In genomic region chr17:6827159-6827733, GRCm38 (mm10) we compare ENCODE assay signal across 8 mouse cellular contexts. TPM values are rescaled to one million over a fixed set of nuclear protein-coding genes. Genes with fewer than 3 reads are reported as not detected.
A peak's percentile ranks its signal among the peaks of the same experiment; 100 is the strongest.
DNase-seq lines count a peak whose midpoint lies in the region; ATAC-seq and TF ChIP-seq lines count a peak whose summit lies in the region.

No protein-coding gene starts in this region.

- peak overlapping the region; percentile 76 for H3K4me3 ChIP-seq in kidney, adult 2 months (ENCODE audit: insufficient read depth, low read depth, low read length)
- peak overlapping the region; percentile 23 for H3K4me3 ChIP-seq in embryonic fibroblast, embryonic 13.5 days (ENCODE audit: insufficient read depth, low read length)
- H3K4me3 ChIP-seq in hindbrain, postnatal 0 days (ENCODE audit: low read length) = peak overlapping the region; percentile 43

- H3K9ac ChIP-seq in hindbrain, postnatal 0 days (replicated peaks; ENCODE audit: low read length) = peak overlapping the region; percentile 53

- TF ChIP-seq CTCF in kidney, adult 2 months (conservative IDR thresholded peaks at IDR 0.05; ENCODE audit: insufficient read depth, insufficient read length, low read depth, low read length) = no peak
- TF ChIP-seq CTCF in embryonic fibroblast, embryonic 13.5 days (IDR thresholded peaks at IDR 0.05; ENCODE audit: borderline replicate concordance, insufficient read depth, low read length) = no peak
- TF ChIP-seq CTCF in hindbrain, postnatal 0 days (IDR thresholded peaks at IDR 0.05; ENCODE audit: low read depth) = no peak

- H3K36me3 ChIP-seq in kidney, adult 2 months (ENCODE audit: control insufficient read depth, insufficient read depth, low read length) = no peaks in the 10 kb centered on the region
- no peaks in the 10 kb centered on the region for H3K36me3 ChIP-seq in hindbrain, postnatal 0 days (ENCODE audit: insufficient read depth, low read length)

- H3K4me2 ChIP-seq in hindbrain, postnatal 0 days (ENCODE audit: low read depth, low read length) = peak overlapping the region; percentile 62

- H3K27me3 ChIP-seq in kidney, adult 2 months (replicated peaks; ENCODE audit: control insufficient read depth, insufficient read depth, low read length) = no peaks in the 10 kb centered on the region
- no peaks in the 10 kb centered on the region for H3K27me3 ChIP-seq in hindbrain, postnatal 0 days (ENCODE audit: insufficient read depth, low read length)

- H3K27ac ChIP-seq in kidney, adult 2 months (ENCODE audit: insufficient read depth, low read depth, low read length) = peak overlapping the region; percentile 70
- peak overlapping the region; percentile 94 for H3K27ac ChIP-seq in embryonic fibroblast, embryonic 13.5 days (ENCODE audit: insufficient read depth, low read length)
- H3K27ac ChIP-seq in hindbrain, postnatal 0 days = peak overlapping the region; percentile 95

- TF ChIP-seq POLR2A in kidney, adult 2 months (IDR thresholded peaks at IDR 0.05; ENCODE audit: low read depth, low read length) = no peak
- no peak for TF ChIP-seq POLR2A in embryonic fibroblast, embryonic 13.5 days (IDR thresholded peaks at IDR 0.05; ENCODE audit: low read depth, low read length)

- WGBS in kidney, adult 2 months = 17% methylated on average over 10 of the region's 10 CpGs
- 16% methylated on average over 10 of the region's 10 CpGs for WGBS in hindbrain, postnatal 0 days

- DNase-seq in kidney, adult 2 months = no peak
- no peak for DNase-seq in kidney, postnatal 25 days
- peak; percentile 43 for DNase-seq in ES-CJ7 (ENCODE audit: low read depth, low spot score)
- DNase-seq in hindbrain, postnatal 0 days (ENCODE audit: low spot score) = no peak
- DNase-seq in urinary bladder, postnatal 36 days (ENCODE audit: low spot score in 2 of 2) = no peak
- no peak for DNase-seq in adrenal gland, adult (ENCODE audit: inconsistent age in 2 of 2, low spot score in 1 of 2)

- peak; percentile 46 for ATAC-seq in hindbrain, postnatal 0 days
- peak; percentile 65 for ATAC-seq in megakaryocyte progenitor cell, adult 5-6 weeks (replicated peaks; ENCODE audit: poor library complexity)

- peaks cover 14% of the 10 kb centered on the region; the same call in 1 of the 2 replicates for H3K4me1 ChIP-seq in kidney, adult 2 months (ENCODE audit: control insufficient read depth, insufficient read depth, low read length)
- H3K4me1 ChIP-seq in embryonic fibroblast, embryonic 13.5 days (ENCODE audit: control insufficient read depth, insufficient read depth, low read length) = peaks cover 2% of the 10 kb centered on the region; the same call in 1 of the 2 replicates
- H3K4me1 ChIP-seq in hindbrain, postnatal 0 days (ENCODE audit: insufficient read depth, low read length) = peaks cover 5% of the 10 kb centered on the region; the same call in 1 of the 2 replicates

- no peaks in the 10 kb centered on the region for H3K9me3 ChIP-seq in hindbrain, postnatal 0 days (ENCODE audit: low read length)

RNA-seq across cellular contexts. Expression of gene Ezr, which starts 44.7 kb away (rescaled TPM):
- polyA plus RNA-seq in kidney, adult 2 months (2012; rRNA removed) = 129 and 152 TPM in 2 replicates
- 18.3 and 20.9 TPM in 2 replicates for polyA plus RNA-seq in embryonic fibroblast, embryonic 13.5 days (2011; ENCODE audit: insufficient read length, low read depth, missing spikeins)
- 44.7 and 52.6 TPM in 2 replicates for total RNA-seq in hindbrain, postnatal 0 days (2014; rRNA removed)
- 62.4 and 72.7 TPM in 2 replicates for polyA plus RNA-seq in hindbrain, postnatal 0 days (2015; fragmentation: Nextera tagmentation; extraction: Ambion mirVana)
- total RNA-seq in megakaryocyte progenitor cell, adult 5-6 weeks (2015) = 43.8 and 45.3 TPM in 2 replicates
- total RNA-seq in megakaryocyte progenitor cell, adult 5-6 weeks (2017) = 118 and 129 TPM in 2 replicates

Comparison
In these comparisons a context has a peak if more than half of its experiments do, and no peak if none do; other contexts are left out.
1. H3K4me3 ChIP-seq: peak in every context shown above with its lines; median percentile 76 in kidney, adult 2 months; 43 in hindbrain, postnatal 0 days; 23 in embryonic fibroblast, embryonic 13.5 days.